Mouse (Mus musculus) lung, embryonic 14.5 days (tissue): ENCODE results near the gene Col9a2. TPM values are rescaled to one million over a fixed set of nuclear protein-coding genes. Genes with fewer than 3 reads are reported as not detected.
A peak's percentile ranks its signal among the peaks of the same experiment; 100 is the strongest.

Source experiments
- ATAC-seq: fragments of 200-750 bp; cut with Nextera tagmentation; 2 replicates; pipeline ENCODE4 v1.8.0; 2017; ENCODE audit warnings: mild to moderate bottlenecking, moderate TSS enrichment, moderate library complexity; ENCODE audit not compliant: insufficient read depth
- DNase-seq: peaks from one replicate; pipeline ENCODE4 v3.0.0-alpha.2; 2015
- H3K27ac ChIP-seq: fragments of 300-500 bp; sonication (generic); 2 replicates; pipeline ENCODE4 v1.5.1; 2014; ENCODE audit warnings: low read depth, mild to moderate bottlenecking, moderate library complexity
- H3K27me3 ChIP-seq: fragments of 300-500 bp; sonication (generic); 2 replicates; pipeline ENCODE4 v1.6.1; 2014; ENCODE audit warnings: low read length, control low read depth; ENCODE audit not compliant: insufficient read depth
- H3K36me3 ChIP-seq: fragments of 300-500 bp; sonication (generic); 2 replicates; pipeline ENCODE4 v1.6.1; 2014; ENCODE audit warnings: control low read depth; ENCODE audit not compliant: insufficient read depth
- H3K4me1 ChIP-seq: fragments of 300-500 bp; sonication (generic); 2 replicates; pipeline ENCODE4 v1.6.1; 2014; ENCODE audit warnings: antibody characterized with exemption, control low read depth; ENCODE audit not compliant: insufficient read depth
- H3K4me2 ChIP-seq: fragments of 300-500 bp; sonication (generic); 2 replicates; pipeline ENCODE4 v1.6.1; 2014; ENCODE audit warnings: mild to moderate bottlenecking
- H3K4me3 ChIP-seq: fragments of 300-500 bp; sonication (generic); 2 replicates; pipeline ENCODE4 v1.5.1; 2014; ENCODE audit warnings: low read depth, low read length
- H3K9ac ChIP-seq: fragments of 300-500 bp; sonication (generic); 2 replicates; pipeline ENCODE4 v1.6.1; 2014
- H3K9me3 ChIP-seq: fragments of 300-500 bp; sonication (generic); 2 replicates; pipeline ENCODE4 v1.6.1; 2016; ENCODE audit warnings: low read depth, low read length, control low read depth
- CTCF ChIP-seq: IDR thresholded peaks from 2 replicates; pipeline ENCODE4 v1.5.1; 2016; ENCODE audit warnings: antibody characterized with exemption, low read depth
- WGBS: fragments of 180-500 bp; shearing (Covaris S2); extraction: QIAGEN DNeasy Blood & Tissue Kit; methylation state at CpG from one replicate; pipeline ENCODE4 v1.1.7; 2014; 5-methylcytosine and 5-hydroxymethylcytosine counted together
- polyA plus RNA-seq: library from polyadenylated mRNA; unstranded; fragments of >200 nt; fragmentation: Nextera tagmentation; extraction: Ambion mirVana; gene quantifications from 2 replicates; pipeline ENCODE4 v1.2.1, GENCODE M21; 2014

Col9a2 gene
- 8.2 and 9.3 TPM in 2 replicates for polyA plus RNA-seq

- Histone ChIP-seq H3K27ac (no peak within 1 kb of the TSS), H3K4me2 (peak within 1 kb of the TSS; percentile 77)
- DNase-seq = peak; percentile 33
Measured at GRCm38 (mm10) chr4:121039331-121040115, at the start of gene Col9a2. Col9a2 (plus strand) TSS chr4:121039385.

GRCm38 (mm10) chr4:120992284-120992683 lies 46.9 kb upstream of the Col9a2 start:
- no peak for DNase-seq
- no peak for ATAC-seq
- Histone ChIP-seq H3K4me1 (peaks cover 7% of the 10 kb centered on the region), H3K27me3 (no peaks in the 10 kb centered on the region), H3K27ac (no peak overlapping the region), H3K9me3 (no peaks in the 10 kb centered on the region), H3K36me3 (no peaks in the 10 kb centered on the region), H3K4me3 (no peak overlapping the region), H3K4me2 (no peak overlapping the region), H3K9ac (no peak overlapping the region)
- no peak for TF ChIP-seq CTCF
- 84% methylated on average over 2 of the region's 2 CpGs for WGBS

More at GRCm38 (mm10) chr4:121039331-121040115, at the start of gene Col9a2:
- WGBS = 2% methylated on average over 46 of the region's 46 CpGs
- peak within 1 kb of the TSS; percentile 43 for H3K4me3 ChIP-seq
- H3K9me3 ChIP-seq = no peaks in the 10 kb centered on the region
- peaks cover 22% of the 10 kb centered on the region for H3K27me3 ChIP-seq
- ATAC-seq = no peak; the same call in 1 of the 2 replicates
- peaks cover 13% of the 10 kb centered on the region for H3K4me1 ChIP-seq
- TF ChIP-seq CTCF = no peak
- H3K9ac ChIP-seq = peak within 1 kb of the TSS; percentile 48
- H3K36me3 ChIP-seq = no peaks in the 10 kb centered on the region

- Histone ChIP-seq H3K9me3 (no peaks in the 10 kb centered on the region), H3K27me3 (no peaks in the 10 kb centered on the region), H3K9ac (no peak overlapping the region), H3K36me3 (no peaks in the 10 kb centered on the region), H3K4me2 (no peak overlapping the region), H3K4me3 (no peak overlapping the region), H3K4me1 (peaks cover 7% of the 10 kb centered on the region), H3K27ac (no peak overlapping the region)
- DNase-seq (no peak), ATAC-seq (no peak)
- TF ChIP-seq CTCF = no peak
- 88% methylated on average over 1 of the region's 1 CpGs for WGBS
Measured at GRCm38 (mm10) chr4:120993025-120993424, 46.2 kb upstream of the Col9a2 start.

- ATAC-seq (no peak), DNase-seq (peak; percentile 70)
- no peak for TF ChIP-seq CTCF
- H3K9me3 ChIP-seq = no peaks in the 10 kb centered on the region
- no peak overlapping the region for H3K27ac ChIP-seq
- H3K27me3 ChIP-seq = no peaks in the 10 kb centered on the region
- H3K4me2 ChIP-seq = no peak overlapping the region
- H3K9ac ChIP-seq = no peak overlapping the region
- H3K36me3 ChIP-seq = no peaks in the 10 kb centered on the region
- WGBS = 42% methylated on average over 1 of the region's 1 CpGs
- no peak overlapping the region for H3K4me3 ChIP-seq
- peaks cover 7% of the 10 kb centered on the region for H3K4me1 ChIP-seq
Measured at GRCm38 (mm10) chr4:120995911-120996310, 43.3 kb upstream of the Col9a2 start.

GRCm38 (mm10) chr4:121001042-121001441 lies 38.1 kb upstream of the Col9a2 start:
- Histone ChIP-seq H3K4me1 (peaks cover 25% of the 10 kb centered on the region), H3K36me3 (no peaks in the 10 kb centered on the region), H3K27me3 (no peaks in the 10 kb centered on the region), H3K4me3 (no peak overlapping the region), H3K9ac (no peak overlapping the region), H3K9me3 (no peaks in the 10 kb centered on the region), H3K4me2 (no peak overlapping the region), H3K27ac (no peak overlapping the region)
- WGBS = 80% methylated on average over 2 of the region's 2 CpGs
- TF ChIP-seq CTCF = no peak
- DNase-seq = no peak
- ATAC-seq = no peak

GRCm38 (mm10) chr4:121001659-121002058 lies 37.5 kb upstream of the Col9a2 start:
- Histone ChIP-seq H3K9me3 (no peaks in the 10 kb centered on the region), H3K27me3 (no peaks in the 10 kb centered on the region), H3K4me2 (no peak overlapping the region), H3K4me3 (no peak overlapping the region), H3K4me1 (peaks cover 21% of the 10 kb centered on the region), H3K9ac (no peak overlapping the region), H3K27ac (no peak overlapping the region), H3K36me3 (no peaks in the 10 kb centered on the region)
- ATAC-seq (peak; percentile 70; the same call in 1 of the 2 replicates), DNase-seq (peak; percentile 69)
- TF ChIP-seq CTCF = no peak
- WGBS = 22% methylated on average over 1 of the region's 1 CpGs

DNA sequence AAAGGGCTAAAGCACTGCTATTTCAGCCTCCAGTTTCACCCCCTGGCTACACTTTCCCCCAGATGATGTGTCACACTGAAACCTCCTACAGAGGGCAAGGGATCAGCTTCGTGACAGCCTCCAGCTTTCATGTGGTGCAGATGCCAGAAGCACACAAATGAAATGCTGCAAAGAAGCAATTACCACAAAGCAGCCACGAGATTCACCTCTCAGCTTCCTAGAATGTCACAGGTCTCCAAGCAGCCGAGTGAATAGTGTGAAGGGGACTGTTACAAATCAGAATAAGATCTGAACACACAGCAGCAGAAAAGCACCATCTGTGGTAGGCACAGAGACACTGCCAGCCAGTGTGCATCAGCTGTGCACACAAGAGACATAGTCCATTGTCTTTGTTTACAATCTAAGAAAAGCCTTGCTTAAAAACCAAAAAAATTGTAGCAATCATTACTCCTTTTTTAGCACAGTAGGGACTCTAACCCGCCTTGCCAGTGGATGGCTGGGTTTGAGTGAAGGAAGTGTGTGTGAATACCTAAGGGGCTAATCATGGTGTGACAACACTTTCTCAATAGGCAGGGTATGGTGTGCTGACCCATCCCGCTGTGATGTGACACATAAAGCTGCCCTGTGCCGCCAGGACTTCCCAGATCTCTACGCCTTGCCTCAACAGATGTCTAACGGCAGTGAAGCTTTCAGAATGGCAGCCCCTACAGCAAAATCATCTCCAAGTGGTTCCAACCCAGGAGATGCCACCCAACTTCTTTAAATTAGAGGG lies 36.6 kb upstream of the Col9a2 start:
- no peak overlapping the region for H3K4me3 ChIP-seq
- peak; percentile 80 for ATAC-seq
- no peaks in the 10 kb centered on the region for H3K27me3 ChIP-seq
- no peak overlapping the region for H3K9ac ChIP-seq
- peak overlapping the region; percentile 6; the same call in 1 of the 2 replicates for H3K27ac ChIP-seq
- WGBS = 17% methylated on average over 8 of the region's 8 CpGs
- H3K36me3 ChIP-seq = no peaks in the 10 kb centered on the region
- H3K9me3 ChIP-seq = no peaks in the 10 kb centered on the region
- H3K4me1 ChIP-seq = peaks cover 21% of the 10 kb centered on the region
- H3K4me2 ChIP-seq = peak overlapping the region; percentile 1; the same call in 1 of the 2 replicates
- no peak for TF ChIP-seq CTCF
- DNase-seq = peak; percentile 74
